Mouse (Mus musculus): Measurements from ENCODE around the gene Sec16b.

Gene Sec16b

DNA sequence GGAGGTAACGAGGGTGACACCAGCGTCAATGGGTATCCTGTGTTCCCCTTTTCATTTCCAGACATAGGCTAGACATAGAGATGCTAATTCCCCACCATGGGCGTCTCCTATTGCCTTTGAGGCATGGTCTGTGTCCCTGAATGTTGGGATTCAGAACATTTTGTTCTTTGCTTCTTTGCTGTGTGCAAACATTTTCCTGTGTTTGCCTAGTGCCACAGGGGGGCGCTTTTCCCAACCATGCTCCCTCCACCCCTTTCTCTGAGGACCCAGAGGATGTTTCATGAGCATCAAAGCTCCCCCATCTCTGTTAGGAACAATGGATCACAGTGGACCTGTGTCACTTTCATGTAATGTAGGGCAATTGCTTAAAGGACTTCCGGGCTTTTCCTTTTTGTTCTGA lies 51.6 kb downstream of the Sec16b start:
- DNase-seq (ENCODE audit: low spot score), result no peak

DNA sequence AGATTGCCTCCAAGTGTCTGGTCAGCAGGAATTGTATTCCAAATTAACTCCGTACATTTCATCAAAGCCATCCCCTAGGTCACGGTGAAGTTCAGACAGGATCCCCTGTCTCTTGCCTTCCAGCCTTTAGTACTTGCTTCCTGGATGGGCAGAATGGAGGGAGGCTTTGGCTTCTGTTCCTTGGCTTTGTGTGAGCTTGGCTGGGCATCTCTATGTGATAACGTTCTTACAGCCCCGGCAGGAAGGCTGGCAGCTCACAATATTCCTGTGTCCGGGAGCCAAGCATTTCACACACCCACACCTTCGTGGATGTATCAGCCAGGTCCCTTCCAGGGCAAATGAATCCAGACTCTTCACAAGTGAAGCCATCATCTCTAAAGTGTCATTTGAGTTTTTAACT lies 53.5 kb downstream of the Sec16b start:
- DNase-seq (ENCODE audit: low spot score), result no peak

DNA sequence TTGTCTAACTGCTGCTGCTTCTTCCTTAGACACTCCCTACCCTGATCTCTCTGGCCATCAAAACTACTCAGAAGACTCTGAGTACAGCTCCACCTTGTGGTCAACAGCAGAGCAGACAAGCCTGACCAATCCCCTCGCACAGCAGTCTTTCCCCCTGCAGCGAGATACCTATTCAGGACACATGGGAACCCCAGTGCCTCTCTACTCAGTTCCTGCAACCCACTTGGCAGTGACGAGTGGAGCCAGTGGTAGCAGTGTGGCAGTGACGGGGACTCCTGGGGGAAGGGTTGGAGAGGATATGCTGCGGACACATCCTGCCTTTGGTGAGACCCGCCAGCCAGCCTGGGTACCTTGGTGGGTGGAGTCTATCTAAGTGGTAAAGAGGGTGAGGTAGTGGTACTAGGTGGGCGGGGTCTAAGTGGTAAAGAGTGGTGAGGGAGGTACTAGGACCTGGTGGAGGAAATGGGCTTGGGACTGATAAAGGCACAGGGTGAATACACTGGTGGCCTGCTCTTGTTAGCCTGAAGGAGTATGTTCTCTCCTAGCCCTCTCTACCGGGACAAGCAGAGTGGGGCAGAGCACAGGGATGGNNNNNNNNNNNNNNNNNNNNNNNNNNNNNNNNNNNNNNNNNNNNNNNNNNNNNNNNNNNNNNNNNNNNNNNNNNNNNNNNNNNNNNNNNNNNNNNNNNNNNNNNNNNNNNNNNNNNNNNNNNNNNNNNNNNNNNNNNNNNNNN lies 54.3 kb downstream of the Sec16b start:
- DNase-seq (ENCODE audit: low spot score), result no peak

DNA sequence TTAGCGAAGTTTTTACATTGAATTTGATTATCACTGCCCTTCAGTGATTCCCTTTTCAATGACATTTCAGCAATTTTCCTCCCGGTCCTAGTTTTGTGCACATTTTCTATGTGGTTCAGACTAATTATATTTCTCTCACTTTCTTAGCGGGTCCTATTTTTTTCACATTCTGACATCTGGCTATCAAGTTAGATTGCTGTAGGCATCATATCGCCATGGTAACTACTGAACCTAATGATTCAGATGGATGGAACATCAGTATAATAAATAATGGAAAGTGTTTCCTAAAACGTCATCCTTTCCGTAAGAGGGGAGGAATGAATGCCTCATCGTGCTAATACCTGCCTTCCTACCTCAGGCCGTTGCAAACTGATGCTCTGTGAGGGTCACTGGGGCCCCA lies 61.3 kb downstream of the Sec16b start:
- DNase-seq (ENCODE audit: low spot score), result no peak

DNA sequence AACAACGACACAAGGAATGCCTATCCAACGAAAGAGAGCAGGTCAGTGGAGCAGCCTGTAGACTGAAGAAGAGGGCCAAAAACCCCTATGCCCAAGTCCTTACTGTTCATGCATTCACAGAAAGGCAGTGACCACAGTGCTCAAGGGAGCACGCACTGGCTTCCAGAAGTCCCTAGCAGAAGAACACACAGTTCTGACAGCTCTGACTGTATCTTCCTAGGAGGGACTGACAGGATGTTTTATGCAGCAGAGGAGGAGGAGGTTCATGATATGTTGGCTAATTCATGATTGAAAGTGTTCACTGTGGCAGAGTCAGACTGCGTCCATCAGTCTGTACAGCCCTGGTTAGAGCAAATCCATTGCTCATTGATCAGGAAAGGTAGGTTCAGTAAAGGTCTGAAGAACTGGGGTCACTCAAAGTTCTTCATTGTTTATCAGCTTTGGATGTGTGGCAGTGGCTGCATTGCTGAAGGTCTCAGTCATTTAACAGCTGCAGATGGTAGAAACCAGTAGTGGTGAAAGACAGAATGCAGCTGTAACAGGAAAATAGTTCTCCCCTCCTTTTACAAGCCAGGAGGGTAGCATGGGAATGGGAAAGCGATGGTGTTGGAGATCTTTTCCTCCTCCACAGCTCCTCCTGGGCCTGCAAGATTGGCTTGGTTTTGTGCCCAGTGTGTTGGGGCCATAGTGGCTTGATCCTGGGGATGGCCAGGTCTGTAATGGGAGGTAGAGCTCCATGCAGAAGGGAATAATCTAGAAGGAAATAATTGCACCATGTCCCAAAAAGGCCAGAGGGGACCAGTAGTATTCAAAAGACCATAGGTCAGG lies 62.9 kb downstream of the Sec16b start:
- DNase-seq (ENCODE audit: low spot score), result no peak

DNA sequence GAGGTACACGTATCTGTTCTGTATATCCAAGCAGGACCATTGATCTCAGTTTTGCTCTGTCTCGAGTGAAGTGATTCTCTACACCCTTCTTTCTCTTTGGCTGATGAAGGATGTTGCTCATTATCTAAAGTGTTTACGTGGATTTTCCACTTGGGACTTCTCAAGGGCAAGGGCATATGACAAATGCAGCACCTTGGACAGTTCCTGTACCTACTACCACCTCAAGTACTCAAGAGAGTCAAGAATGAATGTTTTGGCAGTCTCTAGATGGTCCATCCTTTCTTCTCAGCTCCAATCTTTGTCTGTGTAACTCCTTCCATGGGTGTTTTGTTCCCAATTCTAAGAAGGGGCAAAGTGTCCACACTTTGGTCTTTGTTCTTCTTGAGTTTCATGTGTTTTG lies 68.8 kb downstream of the Sec16b start:
- DNase-seq (ENCODE audit: low spot score), result no peak

DNA sequence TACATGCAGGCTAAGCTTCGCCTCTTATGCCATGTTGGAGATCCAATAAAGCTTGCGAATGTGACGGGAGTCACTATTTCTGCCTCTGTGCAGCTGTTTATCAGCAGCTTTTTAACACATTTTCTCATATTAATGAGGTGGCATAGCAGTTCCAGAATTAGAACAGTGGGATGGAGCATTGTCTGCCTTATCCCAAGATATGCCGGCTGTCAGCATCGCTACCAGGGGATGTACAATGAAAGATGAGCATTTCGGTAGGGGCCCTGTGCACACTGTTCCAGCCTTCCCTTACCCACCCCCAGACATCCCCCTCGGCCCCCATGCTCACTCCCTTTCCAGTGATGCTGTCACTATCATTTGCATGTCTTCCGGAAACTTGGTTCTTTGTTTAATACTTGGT lies 71.8 kb downstream of the Sec16b start:
- DNase-seq (ENCODE audit: low spot score), result no peak

DNA sequence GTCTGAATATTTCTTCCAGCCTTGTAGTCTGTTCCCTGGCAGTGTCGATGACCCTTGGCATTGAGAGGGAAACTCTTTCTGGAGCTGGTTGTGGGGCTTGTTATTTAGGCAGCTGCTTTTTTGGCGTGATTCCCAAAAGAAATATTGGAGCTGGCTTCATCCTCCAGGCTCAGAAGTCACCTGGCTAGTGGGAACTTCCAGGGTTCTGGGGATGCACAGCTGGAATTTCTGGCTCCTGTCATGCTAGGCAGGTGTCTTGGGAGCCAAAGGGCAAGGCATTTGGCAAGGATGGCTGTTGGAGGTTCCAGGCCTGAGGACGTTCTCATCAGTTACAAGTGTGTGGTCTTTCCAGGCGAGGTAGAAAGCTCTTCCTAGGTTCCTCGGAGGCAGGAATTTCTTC lies 80.0 kb downstream of the Sec16b start:
- DNase-seq (ENCODE audit: low spot score), result no peak

DNA sequence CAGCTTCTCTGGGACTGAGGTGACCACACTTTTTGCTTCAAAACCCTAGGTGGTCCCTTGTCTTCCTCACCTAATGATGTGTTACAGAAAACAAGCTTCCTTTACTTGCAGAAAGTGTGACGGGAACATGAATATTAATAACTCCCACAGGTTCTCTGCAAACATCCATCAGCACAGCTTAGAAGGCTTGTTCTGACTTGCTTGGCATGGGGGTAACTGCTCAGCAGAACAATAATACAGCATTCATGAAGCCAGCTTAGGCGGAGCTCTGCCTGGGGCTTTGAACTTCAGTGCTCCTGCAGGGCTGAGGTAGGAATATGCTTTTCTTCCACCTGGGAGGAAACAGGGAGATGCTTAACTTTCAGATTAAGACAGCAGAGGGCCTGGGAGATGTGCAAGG lies 85.5 kb downstream of the Sec16b start:
- no peak for DNase-seq (ENCODE audit: low spot score)

DNA sequence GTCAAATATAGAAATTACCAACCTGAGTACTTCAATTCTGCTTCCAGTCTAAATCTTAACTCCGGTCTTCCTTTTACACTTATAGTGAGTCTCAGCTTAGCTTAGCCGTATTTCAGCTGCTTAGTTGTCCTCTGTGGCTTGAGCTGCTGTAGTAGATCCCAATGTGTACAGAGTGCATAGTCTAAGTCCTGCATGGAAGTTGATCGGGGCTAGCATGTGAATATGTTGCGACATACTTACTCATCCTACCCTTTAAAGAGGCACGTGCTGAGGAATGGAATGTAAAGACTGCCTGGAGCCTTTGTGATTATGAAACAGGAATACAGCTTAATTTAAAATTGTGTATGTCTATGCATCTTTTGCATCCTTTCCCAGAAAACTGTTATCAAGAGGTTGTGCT lies 88.0 kb downstream of the Sec16b start:
- DNase-seq (ENCODE audit: low spot score), result no peak

DNA sequence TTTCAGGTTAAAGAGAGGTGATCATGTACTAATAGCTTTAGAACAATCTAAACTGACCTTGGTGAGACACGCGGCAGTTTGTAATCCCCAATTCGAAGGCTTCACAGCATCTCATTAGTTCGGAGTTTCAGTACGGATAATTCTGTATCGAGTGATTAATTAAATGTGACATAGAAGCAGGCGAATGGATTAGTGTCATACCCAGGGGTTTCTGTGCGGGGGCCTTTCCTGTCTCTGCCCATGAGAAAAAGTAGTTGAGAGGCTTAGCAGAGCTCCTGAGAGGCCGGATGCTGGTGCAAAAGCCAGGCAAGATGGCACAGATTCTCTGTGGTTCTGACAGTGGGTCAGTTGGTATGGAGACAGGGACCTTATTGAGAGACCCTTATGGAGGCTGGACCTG lies 88.6 kb downstream of the Sec16b start:
- no peak for DNase-seq (ENCODE audit: low spot score)

DNA sequence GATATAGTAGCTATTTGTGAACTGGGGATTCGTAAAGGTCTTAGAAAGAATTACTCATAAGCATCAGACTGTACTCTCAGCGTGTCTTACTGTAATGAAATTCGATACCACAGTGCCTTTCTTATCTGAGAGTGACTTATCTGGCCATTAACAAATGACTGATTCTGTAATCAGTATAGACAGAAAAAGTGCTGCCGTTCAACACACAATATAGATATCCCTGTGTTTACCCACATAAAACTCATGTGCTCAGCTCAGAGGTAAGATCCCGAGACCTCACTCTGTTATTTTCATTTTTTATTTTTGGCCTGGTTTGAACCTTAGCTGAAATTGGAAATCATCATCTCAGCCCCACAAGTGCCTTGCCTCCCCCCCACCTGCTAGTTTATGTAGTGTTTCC lies 98.0 kb downstream of the Sec16b start:
- DNase-seq (ENCODE audit: low spot score), result no peak

Data from testis, postnatal 10 days (tissue).